Comparison of ENCODE assay signal across 7 mouse cellular contexts in genomic region chr1:66838184-66839042, GRCm38 (mm10). TPM values are rescaled to one million over a fixed set of nuclear protein-coding genes. Genes with fewer than 3 reads are reported as not detected.
DNase-seq lines count a peak whose midpoint lies in the region; ATAC-seq and TF ChIP-seq lines count a peak whose summit lies in the region.

No protein-coding gene starts in this region.

- in situ Hi-C loops in Patski (cut with MboI; ENCODE audit: low pct_unique_long_range_greater_than_20kb) = loop anchor here (10.0 kb wide), 2 partner anchors 134 to 734 kb away; partner anchors contain the start of gene Rpe

- peak; percentile 83 for TF ChIP-seq CTCF in Patski (IDR thresholded peaks at IDR 0.05)

- DNase-seq in Patski (ENCODE audit: low read depth, low spot score) = no peak
- DNase-seq in cerebellum, adult 11-12 months = peak; percentile 49
- peak; percentile 36 to 74 for DNase-seq in left cerebral cortex, adult 8-10 months (ENCODE audit: low spot score in 2 of 2)
- peak; percentile 55 for DNase-seq in right cerebral cortex, postnatal 25 days

- no peak overlapping the region for H3K4me3 ChIP-seq in forebrain, embryonic 15.5 days

- no peaks in the 10 kb centered on the region for H3K36me3 ChIP-seq in forebrain, embryonic 15.5 days

- no peak for ATAC-seq in Patski
- ATAC-seq in forebrain, embryonic 15.5 days (replicated peaks) = peak; percentile 58
- peak; percentile 90 for ATAC-seq in inflammation-experienced regulatory T-cells, adult 6 months
- peak; percentile 87 for ATAC-seq in megakaryocyte, adult 5-6 weeks (ENCODE audit: poor library complexity, severe bottlenecking)

- no peaks in the 10 kb centered on the region for H3K27me3 ChIP-seq in Patski
- H3K27me3 ChIP-seq in forebrain, embryonic 15.5 days = no peaks in the 10 kb centered on the region

- no peaks in the 10 kb centered on the region for H3K4me1 ChIP-seq in forebrain, embryonic 15.5 days

- POLR2A ChIA-PET in Patski (lab: Charles Lee) = interaction anchor here (1.0 kb wide), 1 partner anchor 24 kb away, joined by 4 read pairs; no protein-coding TSS in a partner anchor

- H3K27ac ChIP-seq in forebrain, embryonic 15.5 days (replicated peaks) = no peak overlapping the region

- no peaks in the 10 kb centered on the region for H3K9me3 ChIP-seq in forebrain, embryonic 15.5 days

- H3K4me2 ChIP-seq in forebrain, embryonic 15.5 days (replicated peaks) = no peak overlapping the region

- CTCF ChIA-PET in Patski (lab: Charles Lee) = interaction anchor here (0.9 to 1.7 kb wide), 5 partner anchors 22 to 61 kb away, joined by 3 to 4 read pairs (median 4); no protein-coding TSS in a partner anchor

- H3K9ac ChIP-seq in forebrain, embryonic 15.5 days (replicated peaks) = no peak overlapping the region

- WGBS in forebrain, embryonic 15.5 days = 61% methylated on average over 16 of the region's 16 CpGs

RNA-seq across cellular contexts. Expression of gene Kansl1l, which starts 21.1 kb away (rescaled TPM):
- polyA plus RNA-seq in Patski (2021) = 44.2 TPM
- 15.3 and 17.9 TPM in 2 replicates for polyA plus RNA-seq in forebrain, embryonic 15.5 days (2015; fragmentation: Nextera tagmentation; extraction: Ambion mirVana)
- 10 to 100 TPM in 2 of 3 experiments, 1 to 10 TPM in 1; 7.1 to 12.4 (median 11.1) TPM for polyA plus RNA-seq in inflammation-experienced regulatory T-cells, adult 6 months (2017; shearing (Covaris generic))
- 10 to 100 TPM; 14.5 to 21.5 (median 18.3) TPM for total RNA-seq in left cerebral cortex, adult 8-10 months (2022)
- 23.4 and 24.6 TPM in 2 replicates for total RNA-seq in megakaryocyte, adult 5-6 weeks (2015)
- total RNA-seq in megakaryocyte, adult 5-6 weeks (2017) = 17.9 and 24.6 TPM in 2 replicates

RNA-seq across cellular contexts. Expression of gene Acadl, which starts 24.7 kb away (rescaled TPM):
- 220 TPM for polyA plus RNA-seq in Patski (2021)
- polyA plus RNA-seq in forebrain, embryonic 15.5 days (2015; fragmentation: Nextera tagmentation; extraction: Ambion mirVana) = 31.2 and 34.2 TPM in 2 replicates
- 10 to 100 TPM; 37.6 to 77.4 (median 38.4) TPM for polyA plus RNA-seq in inflammation-experienced regulatory T-cells, adult 6 months (2017; shearing (Covaris generic))
- 10 to 100 TPM; 31.2 to 33.2 (median 32.6) TPM for total RNA-seq in left cerebral cortex, adult 8-10 months (2022)
- 75.7 and 87.7 TPM in 2 replicates for total RNA-seq in megakaryocyte, adult 5-6 weeks (2015)
- total RNA-seq in megakaryocyte, adult 5-6 weeks (2017) = 54.4 and 62.6 TPM in 2 replicates
